Mouse (Mus musculus): ENCODE measurements around the gene Samsn1. TPM values are rescaled to one million over a fixed set of nuclear protein-coding genes. Genes with fewer than 3 reads are reported as not detected.
"Not testable (repeated sequence)": the region's sequence is repeated elsewhere in the genome, so short reads cannot be mapped to it uniquely, and the experiment has no call there.

Samsn1 gene
- polyA plus RNA-seq, 3 experiments from 2014 or later, result 140 to 182 (median 152) TPM

DNA sequence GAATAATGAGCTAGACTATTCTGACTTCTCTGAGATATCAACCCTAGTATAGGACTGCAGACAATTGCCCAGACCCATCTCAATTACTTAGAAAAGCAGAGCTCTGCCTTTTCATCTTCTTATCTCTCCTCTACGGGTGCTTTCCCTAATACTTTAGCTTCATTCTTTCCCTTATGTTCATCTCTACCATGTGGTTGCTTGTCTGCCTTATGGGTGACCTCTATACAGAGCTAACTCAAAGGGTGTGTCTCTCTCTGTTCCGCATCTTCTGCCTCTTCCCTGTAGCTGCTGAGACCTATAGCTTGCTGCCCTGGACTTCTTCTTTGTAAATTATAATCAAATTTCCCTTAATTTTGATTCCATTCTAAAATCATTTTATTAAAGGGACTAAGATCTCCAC lies 147.6 kb downstream of the Samsn1 start:
- ATAC-seq, result peak; percentile 71

- no peak for ATAC-seq
These were observed 149.8 kb downstream of the Samsn1 start for GRCm38 (mm10) chr16:75872241-75872640.

DNA sequence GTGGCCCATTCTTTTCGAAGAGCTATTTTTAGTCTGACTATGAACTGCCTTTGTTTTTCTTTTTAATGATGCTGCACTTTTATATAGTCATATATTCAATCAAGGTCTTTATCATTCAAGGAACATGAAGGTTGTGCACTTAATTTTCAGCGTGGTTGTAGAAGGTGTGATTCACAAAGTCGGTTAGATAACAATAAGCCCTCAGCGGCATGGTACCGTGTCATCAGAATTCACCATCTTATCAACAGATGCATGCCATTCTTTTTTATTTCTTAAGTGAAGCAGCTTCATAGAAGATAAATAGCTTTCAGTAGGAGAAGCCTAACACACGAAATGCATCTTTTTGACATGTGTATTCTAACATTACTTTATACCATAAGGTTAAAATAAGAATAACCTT lies 154.7 kb downstream of the Samsn1 start:
- no peak for ATAC-seq

GRCm38 (mm10) chr16:75865505-75865904 lies 156.6 kb downstream of the Samsn1 start:
- peak; percentile 26 for ATAC-seq

- ATAC-seq, result no peak
These were observed 157.4 kb downstream of the Samsn1 start for GRCm38 (mm10) chr16:75864673-75865072.

GRCm38 (mm10) chr16:75856343-75856742 lies 165.7 kb downstream of the Samsn1 start:
- no peak for ATAC-seq

DNA sequence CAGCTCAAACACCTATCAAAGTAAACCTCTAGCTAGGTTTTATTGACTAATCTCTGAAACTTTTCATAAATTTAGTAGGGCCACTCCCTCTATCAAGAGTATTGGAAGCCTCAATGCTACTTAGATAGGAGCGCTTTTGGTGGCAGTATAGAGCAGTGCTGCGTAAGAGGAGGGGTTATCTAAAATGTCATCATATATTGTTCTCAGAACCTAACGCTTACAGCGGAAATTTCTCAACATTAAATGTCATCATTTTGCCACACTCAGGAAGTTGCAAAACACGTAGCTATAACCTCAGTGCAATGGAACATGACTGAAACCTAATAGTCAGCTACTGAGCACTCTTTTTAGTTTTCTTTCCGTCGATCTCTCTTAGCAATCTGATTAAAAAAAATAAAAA lies 166.7 kb downstream of the Samsn1 start:
- ATAC-seq, result peak; percentile 90

GRCm38 (mm10) chr16:75853556-75854271 lies 168.4 kb downstream of the Samsn1 start:
- no peak for ATAC-seq

- ATAC-seq, result no peak
These were observed 169.6 kb downstream of the Samsn1 start for GRCm38 (mm10) chr16:75852485-75852884.

GRCm38 (mm10) chr16:75849039-75849438 lies 173.0 kb downstream of the Samsn1 start:
- no peak for ATAC-seq

- ATAC-seq, result no peak
These were observed 178.4 kb downstream of the Samsn1 start for GRCm38 (mm10) chr16:75843653-75844062.

DNA sequence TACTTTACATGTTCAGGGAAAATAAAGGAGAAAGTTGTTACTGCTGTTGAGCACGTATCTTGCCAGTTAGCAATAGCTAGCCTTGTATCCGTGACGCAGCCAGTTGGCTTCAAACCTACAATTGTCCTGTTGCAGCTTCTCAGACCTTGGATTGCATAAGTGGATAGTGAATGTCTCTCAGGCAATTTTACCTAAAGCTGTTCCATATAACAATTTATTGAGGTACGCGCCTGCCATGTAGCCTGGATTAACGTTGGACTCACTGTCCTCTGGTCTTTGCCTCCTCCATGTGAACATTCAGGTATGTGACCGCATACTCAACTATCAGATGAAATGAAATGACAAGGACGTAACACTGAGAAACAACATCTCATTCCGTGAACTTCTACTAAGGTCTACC lies 179.1 kb downstream of the Samsn1 start:
- ATAC-seq, result no peak

GRCm38 (mm10) chr16:75842569-75842968 lies 179.5 kb downstream of the Samsn1 start:
- no peak for ATAC-seq

DNA sequence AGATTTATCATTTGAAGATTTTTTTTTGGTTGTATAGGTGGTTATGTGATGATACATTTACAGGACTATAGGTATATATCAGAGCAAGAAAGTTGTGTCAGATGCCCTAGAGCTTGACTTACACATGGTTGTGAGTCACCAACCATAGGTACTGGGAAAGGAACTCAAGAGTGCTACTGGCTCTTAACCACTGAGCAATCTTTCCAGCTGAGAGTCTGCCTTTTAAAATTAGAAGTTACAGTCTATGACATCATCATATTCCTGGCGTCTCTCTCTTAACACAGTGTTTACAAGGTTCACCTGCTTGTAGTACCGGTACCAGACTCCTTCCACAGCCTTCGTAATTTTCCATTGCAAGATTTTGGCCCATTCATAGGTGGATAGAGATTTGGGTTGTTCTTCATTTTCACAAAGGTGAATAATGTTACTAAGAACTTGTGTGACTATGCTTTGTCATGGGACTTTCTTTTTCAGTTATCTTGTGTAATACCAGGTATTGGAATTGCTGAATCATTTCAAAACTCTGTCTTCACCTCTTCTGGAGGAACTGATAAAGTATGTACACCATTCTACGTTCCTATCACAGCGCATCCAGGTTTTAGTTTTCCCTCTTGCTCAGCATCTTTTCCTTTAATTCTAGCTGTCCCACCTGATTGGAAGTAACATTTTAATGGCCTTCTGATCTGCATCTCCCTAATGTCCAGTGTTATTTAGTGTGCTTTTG lies 184.2 kb downstream of the Samsn1 start:
- peak; percentile 48 for ATAC-seq

DNA sequence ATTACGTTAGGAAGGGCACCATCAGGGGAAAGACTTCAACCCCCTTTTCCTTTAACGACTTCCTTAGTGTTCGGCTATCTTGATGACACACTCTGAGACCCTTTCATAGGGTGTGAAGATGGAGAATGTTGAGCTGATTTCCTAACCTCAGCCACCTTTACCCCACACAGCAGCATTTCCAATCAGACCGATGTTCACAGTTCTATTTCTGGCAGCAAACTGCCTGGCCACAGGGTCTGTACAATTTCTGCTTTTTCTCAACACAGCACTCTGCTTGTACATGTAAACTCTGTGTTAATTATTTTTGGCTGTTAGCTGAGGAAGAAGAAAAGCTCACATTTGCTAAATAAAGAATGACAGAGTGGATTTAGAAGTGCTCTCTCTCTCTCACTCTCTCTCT lies 190.7 kb downstream of the Samsn1 start:
- ATAC-seq, result no peak

DNA sequence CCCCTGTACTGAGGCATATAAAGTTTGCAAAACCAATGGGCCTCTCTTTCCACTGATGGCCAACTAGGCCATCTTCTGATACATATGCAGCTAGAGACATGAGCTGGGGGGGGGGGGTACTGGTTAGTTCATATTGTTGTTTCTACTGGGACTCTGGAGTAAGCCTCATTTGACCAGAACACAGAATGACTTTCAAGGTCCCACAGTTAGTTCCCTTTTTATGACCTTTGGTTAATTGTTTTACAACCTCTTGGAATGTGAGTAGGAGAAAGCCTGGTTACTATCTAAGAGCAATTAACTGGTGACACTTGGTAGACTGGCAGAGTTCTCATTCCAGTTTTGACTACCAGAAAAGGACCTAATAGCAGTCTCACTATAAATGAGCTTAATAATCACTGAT lies 195.1 kb downstream of the Samsn1 start:
- ATAC-seq, result not testable (repeated sequence)

DNA sequence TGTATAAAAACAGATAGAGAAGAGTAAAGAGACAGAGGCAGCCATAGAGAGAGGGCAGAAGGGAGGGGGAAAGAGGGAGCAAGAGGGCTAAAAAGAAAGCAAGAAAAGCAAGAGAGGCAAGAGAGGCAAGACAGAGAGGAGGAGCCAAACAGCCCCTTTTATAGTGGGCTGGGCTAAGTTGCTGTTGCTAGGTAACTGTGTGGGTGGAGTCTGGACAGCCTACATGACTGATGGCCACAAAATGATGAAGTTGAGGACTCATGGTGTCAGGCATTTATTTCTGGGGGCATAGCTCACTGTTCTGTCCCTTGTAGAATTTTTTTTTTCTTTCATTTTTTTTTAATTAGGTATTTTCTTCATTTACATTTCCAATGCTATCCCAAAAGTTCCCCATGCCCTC lies 195.6 kb downstream of the Samsn1 start:
- no peak for ATAC-seq

- peak; percentile 47 for ATAC-seq
These were observed 198.9 kb downstream of the Samsn1 start for GRCm38 (mm10) chr16:75823226-75823625.

DNA sequence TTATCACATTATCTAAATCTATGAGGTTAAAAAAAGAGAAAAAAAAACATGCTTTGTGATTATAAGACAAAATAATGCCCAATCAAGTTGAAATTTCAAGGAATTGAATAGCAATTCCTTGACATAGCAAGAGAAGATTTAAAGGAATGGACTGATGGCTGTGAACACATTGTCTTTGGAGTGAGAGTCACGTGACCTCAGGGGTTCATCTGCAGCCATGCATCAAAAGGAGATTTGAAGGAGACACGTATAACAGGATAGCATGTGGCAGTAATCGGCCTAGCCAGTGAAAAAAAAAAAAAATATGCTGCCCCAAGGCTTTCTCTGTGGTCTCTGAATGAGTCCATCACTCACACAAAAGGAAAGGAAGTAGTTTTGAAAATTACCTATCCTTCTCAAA lies 201.1 kb downstream of the Samsn1 start:
- no peak for ATAC-seq
